Comparison of ENCODE assay signal across 20 mouse cellular contexts in the genomic region with DNA sequence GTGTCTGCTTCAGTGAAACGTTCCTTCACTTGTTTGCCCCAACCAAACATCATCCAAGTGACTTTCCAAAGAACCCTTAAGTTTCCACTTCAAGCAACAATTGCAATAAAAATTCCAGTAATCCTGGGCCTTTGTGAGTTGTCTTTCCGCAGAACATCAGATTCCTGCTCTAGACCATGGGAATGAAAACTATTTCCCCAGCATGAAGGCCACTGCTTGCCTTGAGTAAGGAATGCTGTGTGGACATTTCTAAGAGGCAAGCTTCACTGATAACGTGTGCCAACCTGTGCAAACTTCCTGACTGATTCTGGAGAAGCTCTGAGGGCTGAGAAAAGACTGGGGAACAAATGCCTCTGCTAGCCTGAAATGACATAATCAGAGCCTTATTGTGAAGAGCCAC.
"Had no signal": no experiment of that assay in that cellular context is flagged by ENCODE, and none has a peak within 500 bp of the region (broad histone marks: within the 10 kb centered on the region; RNA-seq: fewer than 3 reads in every experiment).

No protein-coding gene starts in this region.

- H3K27me3 ChIP-seq: liver, embryonic 13.5 days; liver, embryonic 15.5 days; midbrain, embryonic 12.5 days; neural tube, embryonic 13.5 days; neural tube, embryonic 15.5 days had no signal

- H3K36me3 ChIP-seq: liver, embryonic 13.5 days; liver, embryonic 15.5 days; midbrain, embryonic 10.5 days; midbrain, embryonic 12.5 days; neural tube, embryonic 13.5 days; neural tube, embryonic 15.5 days had no signal

- H3K4me3 ChIP-seq: liver, embryonic 13.5 days; liver, embryonic 15.5 days; midbrain, embryonic 10.5 days; midbrain, embryonic 12.5 days; myocyte; neural tube, embryonic 13.5 days; neural tube, embryonic 15.5 days had no signal

- DNase-seq: liver; liver, embryonic 13.5 days; liver, postnatal 0 days; midbrain, embryonic 14.5 days; retina, postnatal 1 day; right cerebral cortex, adult 18-20 months; right cerebral cortex, postnatal 25 days; right cerebral cortex, postnatal 4 days; spleen, adult 18-20 months; thymus, adult 18-20 months; thymus, postnatal 14 days; thymus, postnatal 4 days had no signal

- H3K27ac ChIP-seq: liver, embryonic 13.5 days; liver, embryonic 15.5 days; midbrain, embryonic 10.5 days; midbrain, embryonic 12.5 days; neural tube, embryonic 13.5 days; neural tube, embryonic 15.5 days had no signal

- H3K4me1 ChIP-seq: liver, embryonic 13.5 days; liver, embryonic 15.5 days; midbrain, embryonic 10.5 days; midbrain, embryonic 12.5 days; neural tube, embryonic 13.5 days; neural tube, embryonic 15.5 days had no signal

- H3K4me2 ChIP-seq: liver, embryonic 11.5 days; liver, embryonic 13.5 days; liver, embryonic 15.5 days; midbrain, embryonic 12.5 days; neural tube, embryonic 13.5 days; neural tube, embryonic 15.5 days had no signal

- ATAC-seq: liver, postnatal 0 days; midbrain, embryonic 16.5 days had no signal

- H3K9me3 ChIP-seq: liver, embryonic 13.5 days; liver, embryonic 15.5 days; midbrain, embryonic 10.5 days; midbrain, embryonic 12.5 days; neural tube, embryonic 15.5 days had no signal

- H3K9ac ChIP-seq: liver, embryonic 13.5 days; liver, embryonic 15.5 days; liver, postnatal 0 days; midbrain, embryonic 12.5 days; neural tube, embryonic 13.5 days; neural tube, embryonic 15.5 days had no signal
